Mouse (Mus musculus) left cerebral cortex, adult 8-10 months (tissue): ENCODE data around the gene B4galt4. TPM values are rescaled to one million over a fixed set of nuclear protein-coding genes. Genes with fewer than 3 reads are reported as not detected.
A peak's percentile ranks its signal among the peaks of the same experiment; 100 is the strongest.
"Not testable (repeated sequence)": the region's sequence is repeated elsewhere in the genome, so short reads cannot be mapped to it uniquely, and the experiment has no call there.

Experiments
- DNase-seq, 2 experiments: peaks; one replicate each; pipeline ENCODE4 v3.0.0; 2022; ENCODE audit warnings: low spot score in 2 of 2
- total RNA-seq, 4 experiments: library from RNA; stranded (reverse); gene quantifications; 2 replicates each; pipeline ENCODE4 v1.2.4; 2022

B4galt4 gene
- total RNA-seq, 4 experiments from 2014 or later = 19.8 to 25.0 (median 22.4) TPM

- no peak for DNase-seq
These were observed 26.3 kb downstream of the B4galt4 start for GRCm38 (mm10) chr16:38768386-38768785.

GRCm38 (mm10) chr16:38769529-38769928 lies 27.5 kb downstream of the B4galt4 start:
- no peak for DNase-seq

- no peak for DNase-seq
These were observed 29.1 kb downstream of the B4galt4 start for GRCm38 (mm10) chr16:38771145-38771544.

GRCm38 (mm10) chr16:38772906-38773496 lies 30.9 kb downstream of the B4galt4 start:
- no peak for DNase-seq

- no peak for DNase-seq
These were observed 33.1 kb downstream of the B4galt4 start for GRCm38 (mm10) chr16:38774964-38775746.

GRCm38 (mm10) chr16:38776342-38776741 lies 34.3 kb downstream of the B4galt4 start:
- DNase-seq = no peak

- no peak for DNase-seq
These were observed 39.0 kb downstream of the B4galt4 start for GRCm38 (mm10) chr16:38780960-38781572.

GRCm38 (mm10) chr16:38781946-38782345 lies 39.9 kb downstream of the B4galt4 start:
- DNase-seq = no peak

GRCm38 (mm10) chr16:38782524-38783067 lies 40.5 kb downstream of the B4galt4 start:
- no peak for DNase-seq

GRCm38 (mm10) chr16:38785301-38785700 lies 43.2 kb downstream of the B4galt4 start:
- DNase-seq = no peak

GRCm38 (mm10) chr16:38789016-38789415 lies 47.0 kb downstream of the B4galt4 start:
- DNase-seq = no peak

GRCm38 (mm10) chr16:38789966-38790365 lies 47.9 kb downstream of the B4galt4 start:
- no peak for DNase-seq

- DNase-seq = no peak
These were observed 51.1 kb downstream of the B4galt4 start for GRCm38 (mm10) chr16:38793120-38793519.

- no peak for DNase-seq
These were observed 56.9 kb downstream of the B4galt4 start for GRCm38 (mm10) chr16:38798957-38799450.

GRCm38 (mm10) chr16:38800091-38800490 lies 58.0 kb downstream of the B4galt4 start, which contains the start of gene Upk1b:
TSS of gene Upk1b (minus strand) at chr16:38800328.
- no peak for DNase-seq

GRCm38 (mm10) chr16:38807796-38808195 lies 65.7 kb downstream of the B4galt4 start:
- DNase-seq = not testable (repeated sequence)

- DNase-seq = no peak
These were observed 68.1 kb downstream of the B4galt4 start for GRCm38 (mm10) chr16:38810196-38810595.

GRCm38 (mm10) chr16:38812521-38812920 lies 70.5 kb downstream of the B4galt4 start:
- peak in 1 of 2 experiments; percentile 12 for DNase-seq
